Mouse (Mus musculus): ENCODE measurements around the gene Gm10282. TPM values are rescaled to one million over a fixed set of nuclear protein-coding genes. Genes with fewer than 3 reads are reported as not detected.
A peak's percentile ranks its signal among the peaks of the same experiment; 100 is the strongest.

Gene Gm10282
- polyA plus RNA-seq, 1 experiment from 2014 or later: 14.8 TPM

GRCm38 (mm10) chr8:72323131-72323725 lies 18.2 kb upstream of the Gm10282 start:
- H3K9ac ChIP-seq: no peak overlapping the region

GRCm38 (mm10) chr8:72322471-72322889 lies 17.4 kb upstream of the Gm10282 start:
- no peaks in the 10 kb centered on the region for H3K36me3 ChIP-seq
- H3K4me2 ChIP-seq: peak overlapping the region; percentile 94
- H3K27me3 ChIP-seq: no peaks in the 10 kb centered on the region
- peak overlapping the region; percentile 71 for H3K4me3 ChIP-seq
- ATAC-seq (replicated peaks; ENCODE audit: insufficient number of reproducible peaks, insufficient read depth, low FRiP score, low read depth): no peak
- 0 out of 2 replicates have a peak overlapping the region, but pooled peaks have one; percentile 0 for H3K9ac ChIP-seq
- H3K27ac ChIP-seq: no peak overlapping the region
- H3K9me3 ChIP-seq (replicated peaks): no peaks in the 10 kb centered on the region
- H3K4me1 ChIP-seq (replicated peaks): peaks cover 42% of the 10 kb centered on the region
- 67% methylated on average over 7 of the region's 7 CpGs for WGBS

More at GRCm38 (mm10) chr8:72323131-72323725, 18.2 kb upstream of the Gm10282 start:
- ATAC-seq (replicated peaks; ENCODE audit: insufficient number of reproducible peaks, insufficient read depth, low FRiP score, low read depth): no peak
- Histone ChIP-seq H3K4me1 (replicated peaks) (peaks cover 39% of the 10 kb centered on the region), H3K4me2 (0 out of 2 replicates have a peak overlapping the region, but pooled peaks have one; percentile 94), H3K27ac (no peak overlapping the region; the same call in 1 of the 2 replicates), H3K27me3 (no peaks in the 10 kb centered on the region), H3K9me3 (replicated peaks) (no peaks in the 10 kb centered on the region), H3K4me3 (no peak overlapping the region), H3K36me3 (no peaks in the 10 kb centered on the region)
- 53% methylated on average over 6 of the region's 6 CpGs for WGBS

- Histone ChIP-seq H3K27ac (no peak overlapping the region), H3K36me3 (no peaks in the 10 kb centered on the region), H3K27me3 (no peaks in the 10 kb centered on the region), H3K9me3 (replicated peaks) (no peaks in the 10 kb centered on the region), H3K4me3 (peak overlapping the region; percentile 71), H3K4me2 (peak overlapping the region; percentile 94), H3K9ac (0 out of 2 replicates have a peak overlapping the region, but pooled peaks have one; percentile 0), H3K4me1 (replicated peaks) (peaks cover 42% of the 10 kb centered on the region)
- ATAC-seq (replicated peaks; ENCODE audit: insufficient number of reproducible peaks, insufficient read depth, low FRiP score, low read depth): no peak
- WGBS: 89% methylated on average over 20 of the region's 20 CpGs
Observed at GRCm38 (mm10) chr8:72321635-72322441, 16.8 kb upstream of the Gm10282 start.

- H3K9ac ChIP-seq: peak overlapping the region; percentile 71
- WGBS: 50% methylated on average over 25 of the region's 25 CpGs
- no peak overlapping the region; the same call in 1 of the 2 replicates for H3K27ac ChIP-seq
- H3K27me3 ChIP-seq: no peaks in the 10 kb centered on the region
- H3K4me2 ChIP-seq: peak overlapping the region; percentile 94
- peaks cover 42% of the 10 kb centered on the region for H3K4me1 ChIP-seq (replicated peaks)
- H3K36me3 ChIP-seq: no peaks in the 10 kb centered on the region
- no peaks in the 10 kb centered on the region for H3K9me3 ChIP-seq (replicated peaks)
- ATAC-seq (replicated peaks; ENCODE audit: insufficient number of reproducible peaks, insufficient read depth, low FRiP score, low read depth): no peak
- peak overlapping the region; percentile 71 for H3K4me3 ChIP-seq
Observed at GRCm38 (mm10) chr8:72320803-72321583, 15.9 kb upstream of the Gm10282 start.

- H3K36me3 ChIP-seq: no peaks in the 10 kb centered on the region
- no peaks in the 10 kb centered on the region for H3K9me3 ChIP-seq (replicated peaks)
- peak overlapping the region; percentile 88 for H3K27ac ChIP-seq
- peak overlapping the region; percentile 71 for H3K4me3 ChIP-seq
- no peaks in the 10 kb centered on the region for H3K27me3 ChIP-seq
- peak overlapping the region; percentile 71 for H3K9ac ChIP-seq
- peaks cover 42% of the 10 kb centered on the region for H3K4me1 ChIP-seq (replicated peaks)
- 7% methylated on average over 50 of the region's 55 CpGs for WGBS
- ATAC-seq (replicated peaks; ENCODE audit: insufficient number of reproducible peaks, insufficient read depth, low FRiP score, low read depth): no peak
- peak overlapping the region; percentile 94 for H3K4me2 ChIP-seq
Observed at GRCm38 (mm10) chr8:72319921-72320802, 15.1 kb upstream of the Gm10282 start.

GRCm38 (mm10) chr8:72319397-72319796 lies 14.3 kb upstream of the Gm10282 start:
- WGBS: under 1% methylated on average over 43 of the region's 48 CpGs
- Histone ChIP-seq H3K36me3 (no peaks in the 10 kb centered on the region), H3K27ac (peak overlapping the region; percentile 88), H3K4me3 (peak overlapping the region; percentile 71), H3K9ac (peak overlapping the region; percentile 71), H3K9me3 (replicated peaks) (no peaks in the 10 kb centered on the region), H3K4me1 (replicated peaks) (peaks cover 42% of the 10 kb centered on the region), H3K4me2 (peak overlapping the region; percentile 94), H3K27me3 (no peaks in the 10 kb centered on the region)
- ATAC-seq (replicated peaks; ENCODE audit: insufficient number of reproducible peaks, insufficient read depth, low FRiP score, low read depth): peak; percentile 7

GRCm38 (mm10) chr8:72318801-72319322 lies 13.8 kb upstream of the Gm10282 start, which contains the start of gene Klf2:
Gene Klf2, plus strand, starts transcription at chr8:72319033.
- Histone ChIP-seq H3K4me1 (replicated peaks) (peaks cover 42% of the 10 kb centered on the region), H3K4me2 (peak within 1 kb of the TSS; percentile 94), H3K9ac (peak within 1 kb of the TSS; percentile 71), H3K27ac (peak within 1 kb of the TSS; percentile 88), H3K4me3 (peak within 1 kb of the TSS; percentile 71), H3K27me3 (no peaks in the 10 kb centered on the region), H3K36me3 (no peaks in the 10 kb centered on the region), H3K9me3 (replicated peaks) (no peaks in the 10 kb centered on the region)
- under 1% methylated on average over 46 of the region's 46 CpGs for WGBS
- ATAC-seq (replicated peaks; ENCODE audit: insufficient number of reproducible peaks, insufficient read depth, low FRiP score, low read depth): peak; percentile 97

GRCm38 (mm10) chr8:72317741-72318301 lies 12.8 kb upstream of the Gm10282 start:
- H3K9me3 ChIP-seq (replicated peaks): no peaks in the 10 kb centered on the region
- no peak overlapping the region for H3K4me2 ChIP-seq
- no peak overlapping the region for H3K27ac ChIP-seq
- no peaks in the 10 kb centered on the region for H3K36me3 ChIP-seq
- ATAC-seq (replicated peaks; ENCODE audit: insufficient number of reproducible peaks, insufficient read depth, low FRiP score, low read depth): no peak
- 52% methylated on average over 5 of the region's 5 CpGs for WGBS
- no peak overlapping the region for H3K4me3 ChIP-seq
- H3K4me1 ChIP-seq (replicated peaks): peaks cover 39% of the 10 kb centered on the region
- no peak overlapping the region for H3K9ac ChIP-seq
- no peaks in the 10 kb centered on the region for H3K27me3 ChIP-seq

GRCm38 (mm10) chr8:72316053-72316695 lies 11.1 kb upstream of the Gm10282 start:
- Histone ChIP-seq H3K4me3 (no peak overlapping the region), H3K27ac (no peak overlapping the region), H3K36me3 (no peaks in the 10 kb centered on the region), H3K4me1 (replicated peaks) (peaks cover 34% of the 10 kb centered on the region), H3K4me2 (no peak overlapping the region), H3K27me3 (no peaks in the 10 kb centered on the region), H3K9ac (no peak overlapping the region), H3K9me3 (replicated peaks) (no peaks in the 10 kb centered on the region)
- no peak for ATAC-seq (replicated peaks; ENCODE audit: insufficient number of reproducible peaks, insufficient read depth, low FRiP score, low read depth)
- WGBS: 65% methylated on average over 10 of the region's 10 CpGs
